Mouse (Mus musculus) CH12.LX (cell line): Measurements from ENCODE around the gene Pcdh10. TPM values are rescaled to one million over a fixed set of nuclear protein-coding genes. Genes with fewer than 3 reads are reported as not detected.

Experiments used
- DNase-seq: peaks from one replicate; pipeline ENCODE4 v3.0.0-alpha.2; 2013; ENCODE audit errors: extremely low read depth
- H3K27ac ChIP-seq: 2 replicates; pipeline ENCODE4 v1.5.1; 2012; ENCODE audit warnings: low read depth, mild to moderate bottlenecking, control low read depth, moderate library complexity; ENCODE audit not compliant: insufficient read depth
- H3K27me3 ChIP-seq: replicated peaks from 2 replicates; pipeline ENCODE3; 2012; ENCODE audit warnings: inconsistent platforms
- H3K36me3 ChIP-seq, 2 experiments: replicated peaks in 1 of 2; 2 replicates each; pipeline versions ENCODE3 to v1.6.1; 2012; ENCODE audit warnings: inconsistent platforms in 1 of 2, low read length in 1 of 2, mild to moderate bottlenecking in 1 of 2, mixed read lengths in 1 of 2, moderate library complexity in 1 of 2; ENCODE audit not compliant: control insufficient read depth in 1 of 2, insufficient read depth in 1 of 2
- H3K4me1 ChIP-seq, 2 experiments: 2 replicates each; pipeline ENCODE4 v1.6.1; 2012; ENCODE audit warnings: inconsistent platforms in 1 of 2, moderate library complexity in 1 of 2; ENCODE audit not compliant: insufficient read depth in 2 of 2, control insufficient read depth in 1 of 2
- H3K4me2 ChIP-seq: 2 replicates; pipeline ENCODE4 v1.6.1; 2012; ENCODE audit warnings: low read depth, mild to moderate bottlenecking, control low read depth; ENCODE audit not compliant: poor library complexity, insufficient read depth, severe bottlenecking
- H3K4me3 ChIP-seq, 3 experiments: fragments of 150-350 bp in 1 of 3; sonication (generic) in 1 of 3; replicated peaks in 1 of 3; 2 replicates each; pipeline versions ENCODE3 to v1.5.1; 2011 to 2012; ENCODE audit warnings: low read depth in 2 of 3, low read length in 2 of 3, mild to moderate bottlenecking in 2 of 3, moderate library complexity in 2 of 3, control low read depth in 1 of 3, improper control_type of control experiment in 1 of 3, inconsistent platforms in 1 of 3, mixed read lengths in 1 of 3; ENCODE audit not compliant: poor library complexity in 1 of 3
- H3K79me2 ChIP-seq: replicated peaks from 2 replicates; pipeline ENCODE4 v1.6.1; 2012; ENCODE audit warnings: mild to moderate bottlenecking, moderate library complexity; ENCODE audit not compliant: control insufficient read depth, poor library complexity, insufficient read depth, severe bottlenecking; ENCODE audit errors: extremely low read depth
- H3K9ac ChIP-seq: 2 replicates; pipeline ENCODE4 v1.6.1; 2012; ENCODE audit warnings: low read depth, mild to moderate bottlenecking, control low read depth, moderate library complexity; ENCODE audit not compliant: insufficient read depth
- H3K9me3 ChIP-seq: replicated peaks from 2 replicates; pipeline ENCODE3; 2012; ENCODE audit warnings: low read length, inconsistent platforms, mixed read lengths
- BHLHE40 ChIP-seq: IDR thresholded peaks from 2 replicates; pipeline ENCODE4 v1.6.1; 2011; ENCODE audit warnings: mild to moderate bottlenecking, low read depth, low read length, improper control_type of control experiment
- CHD1 ChIP-seq: IDR thresholded peaks from 2 replicates; pipeline ENCODE4 v1.6.1; 2012; ENCODE audit warnings: low read depth, low read length, improper control_type of control experiment, inconsistent platforms
- CHD2 ChIP-seq: IDR thresholded peaks from 2 replicates; pipeline ENCODE4 v1.6.1; 2011; ENCODE audit warnings: low read length, improper control_type of control experiment
- CTCF ChIP-seq, 2 experiments: IDR thresholded peaks in 1 of 2; conservative IDR thresholded peaks in 1 of 2; 2 replicates each; pipeline ENCODE4 v1.5.1; 2011 to 2012; ENCODE audit warnings: low read depth in 2 of 2, low read length in 2 of 2, improper control_type of control experiment in 1 of 2, inconsistent platforms in 1 of 2, mild to moderate bottlenecking in 1 of 2, moderate library complexity in 1 of 2
- ELF1 ChIP-seq: IDR thresholded peaks from 2 replicates; pipeline ENCODE4 v1.6.1; 2014; ENCODE audit warnings: low read depth, mild to moderate bottlenecking, inconsistent platforms, low read length, improper control_type of control experiment
- EP300 ChIP-seq: IDR thresholded peaks from 2 replicates; pipeline ENCODE4 v1.6.1; 2011; ENCODE audit warnings: low read length, improper control_type of control experiment
- ETS1 ChIP-seq: conservative IDR thresholded peaks from 2 replicates; pipeline ENCODE4 v1.6.1; 2012; ENCODE audit warnings: low read depth, mild to moderate bottlenecking, inconsistent platforms, low read length, improper control_type of control experiment, moderate library complexity
- HCFC1 ChIP-seq: IDR thresholded peaks from 2 replicates; pipeline ENCODE4 v1.6.1; 2012; ENCODE audit warnings: low read depth, mild to moderate bottlenecking, inconsistent platforms, low read length, improper control_type of control experiment
- IRF4 ChIP-seq: IDR thresholded peaks from 2 replicates; pipeline ENCODE4 v1.6.1; 2014; ENCODE audit warnings: low read depth, mild to moderate bottlenecking, inconsistent platforms, low read length, improper control_type of control experiment
- JUN ChIP-seq: IDR thresholded peaks from 2 replicates; pipeline ENCODE4 v1.6.1; 2011; ENCODE audit warnings: low read depth, mild to moderate bottlenecking, low read length, improper control_type of control experiment, moderate library complexity; ENCODE audit not compliant: insufficient read depth
- MAX ChIP-seq: IDR thresholded peaks from 2 replicates; pipeline ENCODE4 v1.6.1; 2011; ENCODE audit warnings: low read length, improper control_type of control experiment
- MEF2A ChIP-seq: IDR thresholded peaks from 2 replicates; pipeline ENCODE4 v1.6.1; 2014; ENCODE audit warnings: low read depth, mild to moderate bottlenecking, inconsistent platforms, low read length, improper control_type of control experiment, borderline replicate concordance
- NELFE ChIP-seq: IDR thresholded peaks from 2 replicates; pipeline ENCODE4 v1.6.1; 2011; ENCODE audit warnings: low read depth, low read length, improper control_type of control experiment
- NRF1 ChIP-seq: IDR thresholded peaks from 2 replicates; pipeline ENCODE4 v1.6.1; 2014; ENCODE audit warnings: low read depth, mild to moderate bottlenecking, inconsistent platforms, low read length, improper control_type of control experiment, moderate library complexity
- PAX5 ChIP-seq: IDR thresholded peaks from 2 replicates; pipeline ENCODE4 v1.6.1; 2012; ENCODE audit warnings: low read length, inconsistent platforms, mixed read lengths
- RAD21 ChIP-seq: IDR thresholded peaks from 2 replicates; pipeline ENCODE4 v1.6.1; 2011; ENCODE audit warnings: low read depth, mild to moderate bottlenecking, low read length, improper control_type of control experiment, moderate library complexity
- SMC3 ChIP-seq: IDR thresholded peaks from 2 replicates; pipeline ENCODE4 v1.6.1; 2011; ENCODE audit warnings: low read depth, low read length, improper control_type of control experiment
- USF2 ChIP-seq: conservative IDR thresholded peaks from 2 replicates; pipeline ENCODE4 v1.6.1; 2011; ENCODE audit warnings: low read depth, low read length, improper control_type of control experiment
- ZC3H11A ChIP-seq: IDR thresholded peaks from 2 replicates; pipeline ENCODE4 v1.6.1; 2012; ENCODE audit warnings: low read depth, mild to moderate bottlenecking, inconsistent platforms, low read length, improper control_type of control experiment
- ZKSCAN1 ChIP-seq: IDR thresholded peaks from 2 replicates; pipeline ENCODE4 v1.6.1; 2012; ENCODE audit warnings: low read depth, inconsistent platforms, low read length, improper control_type of control experiment, borderline replicate concordance
- dilution Hi-C: fragments of 300-500 bp; cut with MboI; formaldehyde crosslinking; loops from 2 replicates; pipeline ENCODE4 v1.14.3; 2020; ENCODE audit warnings: low sequenced_read_pairs; ENCODE audit not compliant: extremely low pct_unique_long_range_greater_than_20kb, extremely low pct_ligation_motif_present
- in situ Hi-C: fragments of 300-500 bp; cut with MboI; formaldehyde crosslinking; loops from 3 replicates; pipeline ENCODE4 v1.14.3; 2019; ENCODE audit warnings: low sequenced_read_pairs, low pct_ligation_motif_present, low pct_unique_long_range_greater_than_20kb, mixed read lengths
- polyA plus RNA-seq: library from polyadenylated mRNA; unstranded; fragments of >175 nt; gene quantifications from 2 replicates; pipeline ENCODE4 v1.2.1, GENCODE M21; 2012; ENCODE audit warnings: low read depth; ENCODE audit not compliant: insufficient read length
- total RNA-seq, 2 experiments: library from RNA; depleted of rRNA; stranded (reverse); fragments of 300-350 nt in 1 of 2; fragments of >200 nt in 1 of 2; gene quantifications; 2 replicates each; pipeline ENCODE4 v1.2.3; 2012 to 2014

Gene Pcdh10
- total and polyA plus RNA-seq, 3 experiments: not detected

DNA sequence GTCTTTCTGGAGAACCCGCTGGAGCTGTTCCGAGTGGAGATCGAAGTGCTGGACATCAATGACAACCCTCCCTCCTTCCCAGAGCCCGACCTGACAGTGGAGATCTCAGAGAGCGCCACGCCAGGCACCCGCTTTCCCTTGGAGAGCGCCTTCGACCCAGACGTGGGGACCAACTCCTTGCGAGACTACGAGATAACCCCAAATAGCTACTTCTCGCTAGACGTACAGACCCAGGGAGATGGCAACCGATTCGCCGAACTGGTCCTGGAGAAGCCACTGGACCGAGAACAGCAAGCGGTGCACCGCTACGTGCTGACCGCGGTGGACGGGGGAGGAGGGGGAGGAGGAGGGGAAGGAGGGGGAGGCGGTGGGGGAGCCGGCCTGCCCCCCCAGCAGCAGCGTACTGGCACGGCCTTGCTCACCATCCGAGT lies 1.4 kb downstream of the Pcdh10 start:
- Histone ChIP-seq H3K4me1 (no peaks in the 10 kb centered on the region), H3K36me3 (no peaks in the 10 kb centered on the region), H3K9ac (no peak overlapping the region), H3K27me3 (no peaks in the 10 kb centered on the region), H3K79me2 (no peaks in the 10 kb centered on the region), H3K27ac (no peak overlapping the region), H3K4me2 (no peak overlapping the region), H3K9me3 (peaks cover 69% of the 10 kb centered on the region), H3K4me3 (no peak overlapping the region)
- no peak for TF ChIP-seq BHLHE40
- no peak for TF ChIP-seq USF2
- no peak for TF ChIP-seq ZC3H11A
- no peak for TF ChIP-seq CTCF (conservative IDR thresholded peaks at IDR 0.05 in 1 of 2, IDR thresholded peaks at IDR 0.05 in 1 of 2; ENCODE audit: low read depth in 2 of 2, low read length in 2 of 2)
- no peak for TF ChIP-seq IRF4
- TF ChIP-seq MEF2A: no peak
- TF ChIP-seq CHD1: no peak
- no peak for TF ChIP-seq JUN
- TF ChIP-seq MAX: no peak
- no peak for TF ChIP-seq NELFE
- no peak for TF ChIP-seq SMC3
- no peak for TF ChIP-seq ELF1
- TF ChIP-seq HCFC1: no peak
- no peak for TF ChIP-seq EP300
- TF ChIP-seq CHD2: no peak
- no peak for TF ChIP-seq PAX5
- no peak for TF ChIP-seq RAD21
- dilution Hi-C loops (no loop called here), in situ Hi-C loops (no loop called here)
- DNase-seq: no peak

DNA sequence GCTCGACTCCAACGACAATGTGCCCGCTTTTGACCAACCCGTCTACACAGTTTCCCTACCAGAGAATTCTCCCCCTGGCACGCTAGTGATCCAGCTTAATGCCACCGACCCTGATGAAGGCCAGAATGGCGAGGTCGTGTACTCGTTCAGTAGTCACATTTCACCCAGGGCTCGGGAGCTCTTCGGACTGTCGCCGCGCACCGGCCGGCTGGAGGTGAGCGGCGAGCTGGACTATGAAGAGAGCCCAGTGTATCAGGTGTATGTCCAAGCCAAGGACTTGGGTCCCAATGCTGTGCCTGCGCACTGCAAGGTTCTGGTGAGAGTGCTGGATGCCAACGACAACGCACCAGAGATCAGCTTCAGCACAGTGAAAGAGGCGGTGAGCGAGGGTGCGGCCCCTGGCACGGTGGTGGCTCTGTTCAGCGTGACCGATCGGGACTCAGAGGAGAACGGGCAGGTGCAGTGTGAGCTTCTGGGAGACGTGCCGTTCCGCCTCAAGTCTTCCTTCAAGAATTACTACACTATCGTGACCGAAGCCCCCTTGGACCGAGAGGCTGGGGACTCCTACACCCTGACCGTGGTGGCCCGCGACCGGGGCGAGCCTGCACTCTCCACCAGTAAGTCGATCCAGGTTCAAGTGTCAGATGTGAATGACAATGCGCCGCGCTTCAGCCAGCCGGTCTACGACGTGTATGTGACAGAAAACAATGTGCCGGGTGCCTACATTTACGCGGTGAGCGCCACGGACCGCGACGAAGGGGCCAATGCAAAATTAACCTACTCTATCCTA lies 2.0 kb downstream of the Pcdh10 start:
- Histone ChIP-seq H3K79me2 (no peaks in the 10 kb centered on the region), H3K27me3 (no peaks in the 10 kb centered on the region), H3K36me3 (no peaks in the 10 kb centered on the region), H3K27ac (no peak overlapping the region), H3K4me3 (no peak overlapping the region), H3K9ac (no peak overlapping the region), H3K9me3 (peaks cover 67% of the 10 kb centered on the region), H3K4me2 (no peak overlapping the region), H3K4me1 (no peaks in the 10 kb centered on the region)
- TF ChIP-seq NRF1: no peak
- TF ChIP-seq ETS1: no peak
- no peak for TF ChIP-seq ZKSCAN1
- TF ChIP-seq HCFC1: no peak
- no peak for TF ChIP-seq ZC3H11A
- dilution Hi-C loops (no loop called here), in situ Hi-C loops (no loop called here)
- DNase-seq: no peak
